Mouse (Mus musculus): ENCODE results near the gene Spns3.

Gene Spns3

DNA sequence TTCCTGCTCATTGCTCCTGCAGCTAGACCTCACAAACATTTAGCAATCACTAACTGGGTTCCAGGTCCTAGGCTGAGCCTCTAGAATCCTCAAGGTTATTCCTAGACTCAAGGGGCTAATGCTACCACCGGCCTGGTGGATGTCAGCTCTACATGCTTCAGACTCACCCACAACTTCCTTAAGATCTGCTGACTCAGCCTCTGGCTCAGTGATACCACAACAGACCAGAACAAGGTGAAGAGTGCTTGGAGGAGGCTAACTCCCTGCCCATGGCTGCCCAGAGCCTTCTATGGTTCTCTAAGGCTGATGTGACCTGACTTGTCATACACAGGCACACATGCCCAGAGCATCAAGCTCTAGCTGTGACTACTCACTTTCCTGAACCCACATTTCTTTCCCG, 70.8 kb downstream of the Spns3 start:
- no peak for DNase-seq

DNA sequence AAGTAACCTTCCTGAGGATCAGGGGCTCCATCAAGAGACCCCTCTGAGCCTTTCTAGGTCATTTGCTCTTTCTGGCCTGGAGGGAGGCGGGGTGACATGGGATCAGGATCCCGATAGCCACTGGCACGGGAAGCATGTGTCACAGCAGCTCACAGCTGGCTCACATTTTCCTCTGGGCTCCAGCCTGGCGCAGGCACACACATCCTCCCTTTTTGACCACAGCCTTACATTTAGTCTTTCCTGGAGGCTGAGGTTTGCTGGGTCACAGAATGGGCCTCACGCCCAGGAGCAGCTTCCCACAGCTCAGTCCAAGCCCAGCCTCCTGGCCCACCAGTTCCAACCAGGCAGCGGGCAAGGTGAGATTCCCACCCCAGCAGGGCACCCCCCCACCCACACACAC, 72.1 kb downstream of the Spns3 start:
- no peak for DNase-seq

DNA sequence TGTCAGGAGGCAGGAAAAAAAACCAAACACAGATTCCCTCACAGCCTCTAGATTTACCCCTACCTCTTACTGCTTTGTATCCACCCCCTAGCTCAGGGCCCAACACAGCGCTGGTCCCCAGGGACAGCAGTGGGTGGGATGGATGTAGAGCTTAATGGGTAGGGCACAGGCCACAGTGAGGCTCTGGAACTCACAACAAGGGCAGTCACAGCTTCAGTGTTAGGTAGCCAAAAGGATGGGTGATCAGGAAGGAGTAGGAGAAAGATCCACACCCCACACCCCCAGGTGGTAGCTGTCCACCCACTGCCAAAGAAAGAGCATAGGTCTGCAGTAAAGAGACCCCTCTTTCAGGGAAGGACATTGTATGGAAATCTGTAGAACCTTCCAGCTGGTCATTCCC, 72.7 kb downstream of the Spns3 start:
- no peak for DNase-seq

DNA sequence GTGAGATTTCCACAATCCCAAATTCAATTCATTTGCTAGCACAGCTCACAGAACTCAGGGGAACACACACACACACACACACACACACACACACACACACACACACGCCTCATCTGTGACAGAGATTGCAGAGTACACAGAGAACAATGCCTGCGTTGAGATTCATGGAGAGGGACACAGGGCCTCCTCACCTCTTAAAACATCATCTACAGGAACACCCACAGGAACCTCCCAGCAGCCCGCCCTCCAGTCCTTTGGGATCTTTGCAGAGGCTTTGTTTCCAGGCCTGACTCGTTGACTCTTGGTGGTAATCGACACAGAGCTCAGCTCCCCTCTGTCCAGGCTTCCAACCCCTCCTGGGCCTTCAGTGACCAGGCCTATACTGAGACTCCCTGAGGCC, 73.1 kb downstream of the Spns3 start:
- no peak for DNase-seq

DNA sequence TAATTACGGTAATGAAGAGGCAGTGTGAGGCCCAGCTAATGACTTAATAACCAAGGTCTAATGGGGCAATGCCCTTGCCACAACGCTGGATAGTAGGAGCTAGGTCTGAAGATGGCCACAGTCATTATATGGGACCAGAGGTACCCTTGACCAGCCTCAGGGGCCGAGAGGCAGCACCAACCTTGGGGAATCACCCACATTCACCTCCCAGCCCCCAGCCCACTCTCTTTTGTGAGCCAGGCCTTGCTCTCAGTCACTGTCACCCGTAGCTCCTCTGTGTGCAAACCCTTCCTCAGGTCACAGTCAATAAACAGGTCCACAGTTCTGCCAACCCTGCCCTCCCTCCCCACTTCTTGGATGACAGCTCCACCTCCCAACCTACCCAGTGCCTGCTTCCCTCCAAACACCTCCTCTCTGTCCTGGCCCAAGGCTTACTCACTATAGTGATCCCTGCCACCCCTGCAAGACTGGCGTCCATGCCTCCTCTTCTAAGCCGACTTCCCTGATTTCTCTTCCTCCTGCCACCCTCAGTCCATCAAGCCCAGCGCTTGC, 74.2 kb downstream of the Spns3 start:
- DNase-seq = no peak

DNA sequence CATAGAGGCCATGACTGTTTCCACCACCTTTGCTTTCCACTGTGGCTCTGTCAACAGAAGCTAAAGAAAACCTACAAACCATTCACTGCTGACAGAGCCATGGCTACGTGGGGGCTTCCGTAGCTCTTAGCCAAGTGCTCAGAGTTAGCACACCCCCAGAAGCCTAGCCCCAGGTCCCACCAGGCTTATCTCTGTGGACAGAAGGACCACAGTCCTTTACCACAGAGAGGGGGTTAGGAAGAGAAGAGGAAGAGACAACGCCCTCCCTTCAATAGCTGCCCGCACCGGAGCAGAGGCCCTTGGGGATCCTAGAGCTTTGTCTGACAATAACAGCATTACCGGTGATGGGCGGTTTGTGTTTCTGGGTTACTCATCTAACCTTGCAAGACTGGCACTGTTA, 74.9 kb downstream of the Spns3 start:
- DNase-seq = no peak

DNA sequence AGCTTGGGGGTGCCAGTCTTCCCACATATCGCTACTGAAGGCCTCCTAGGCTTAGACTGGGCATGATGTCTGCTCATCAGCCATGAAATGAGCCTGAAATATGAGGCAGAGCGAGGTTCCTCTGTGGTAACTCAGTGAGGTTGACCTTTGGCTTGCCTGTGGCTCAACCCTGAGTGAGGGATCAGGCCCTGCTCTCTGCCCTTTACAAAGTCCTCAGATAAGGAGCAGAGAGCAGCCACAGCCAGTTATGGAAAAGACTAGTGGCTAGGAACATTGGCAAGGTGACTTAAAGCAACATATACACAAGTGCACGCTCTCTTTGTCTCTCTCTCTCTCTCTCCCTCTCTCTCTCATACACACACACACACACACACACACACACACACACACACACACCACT, 75.4 kb downstream of the Spns3 start:
- no peak for DNase-seq

DNA sequence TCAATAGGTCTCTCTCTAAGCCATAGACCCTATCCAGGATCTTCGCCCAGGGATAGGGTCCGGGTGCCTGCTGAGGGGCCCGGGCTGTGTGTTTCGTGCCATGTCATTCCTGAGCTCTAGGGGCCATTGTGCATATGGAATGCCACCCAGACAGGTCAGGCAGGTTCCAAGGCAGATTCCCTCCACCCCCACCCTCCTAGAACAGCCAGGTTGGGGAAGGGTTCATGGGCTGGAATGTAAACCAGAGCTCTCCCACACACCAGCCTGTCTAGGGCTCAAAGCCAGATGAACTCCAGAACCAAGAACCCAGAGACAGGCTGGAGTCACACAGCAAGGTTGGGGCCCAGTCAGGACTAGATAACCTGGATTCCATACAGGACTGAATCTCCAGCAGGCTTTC, 76.8 kb downstream of the Spns3 start:
- DNase-seq = no peak

DNA sequence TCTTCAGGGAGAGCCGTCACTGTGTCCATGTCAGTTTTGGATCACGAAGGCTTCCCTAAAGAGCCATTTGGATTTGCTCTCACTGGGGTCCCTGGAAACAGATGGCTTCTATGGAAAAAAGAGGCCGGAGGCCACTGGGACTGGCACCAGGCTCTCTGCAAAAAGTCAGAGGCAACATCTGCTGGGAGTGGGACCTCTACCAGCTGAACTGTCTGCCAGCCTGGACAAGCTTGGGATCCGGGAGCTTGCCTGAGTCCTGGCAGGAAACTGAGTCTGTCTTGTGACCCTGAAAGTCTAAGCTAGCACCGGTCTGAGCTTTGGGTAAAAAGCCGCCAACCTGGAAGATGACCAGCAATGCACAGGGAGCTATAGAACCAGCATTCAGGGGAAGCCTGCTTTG, 78.9 kb downstream of the Spns3 start:
- no peak for DNase-seq

DNA sequence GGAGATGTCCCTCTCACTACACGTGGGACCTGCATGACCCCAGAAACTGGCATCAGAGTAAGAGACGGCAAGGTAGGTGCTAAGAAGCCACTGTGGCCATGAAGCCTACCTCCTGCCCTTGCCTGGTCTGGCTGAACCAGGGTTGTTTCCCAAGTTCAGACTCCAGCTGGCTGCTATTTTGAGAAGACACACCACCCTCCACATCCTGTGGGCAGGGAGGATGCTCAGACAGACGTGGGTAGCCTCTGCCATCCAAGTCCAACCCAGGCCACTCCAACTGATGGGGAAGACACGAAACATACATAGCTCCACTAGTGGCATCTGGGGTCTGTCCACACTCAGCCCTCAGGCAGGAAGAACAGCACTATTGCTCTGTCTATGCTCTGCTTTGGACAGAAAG, 80.3 kb downstream of the Spns3 start:
- DNase-seq = no peak

DNA sequence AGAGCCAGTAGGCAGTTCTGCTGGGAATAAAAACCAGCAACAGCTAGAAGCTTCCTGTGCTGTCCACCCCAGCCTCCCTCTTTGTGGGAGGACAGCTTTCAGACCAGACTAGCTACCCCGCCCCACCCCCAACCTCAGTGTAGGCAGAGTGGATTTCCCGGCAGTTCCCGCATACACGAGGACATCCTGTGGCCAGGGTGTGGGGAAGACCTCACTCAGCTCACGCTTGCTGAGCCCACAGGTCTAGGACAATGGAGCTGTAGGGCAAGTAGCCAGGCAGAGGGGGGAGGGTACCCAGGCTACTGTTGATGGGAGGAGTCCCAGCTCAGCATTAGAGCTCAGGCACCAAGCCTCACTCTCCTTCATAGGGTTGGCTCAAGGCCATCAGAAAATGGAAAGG, 81.1 kb downstream of the Spns3 start:
- no peak for DNase-seq

DNA sequence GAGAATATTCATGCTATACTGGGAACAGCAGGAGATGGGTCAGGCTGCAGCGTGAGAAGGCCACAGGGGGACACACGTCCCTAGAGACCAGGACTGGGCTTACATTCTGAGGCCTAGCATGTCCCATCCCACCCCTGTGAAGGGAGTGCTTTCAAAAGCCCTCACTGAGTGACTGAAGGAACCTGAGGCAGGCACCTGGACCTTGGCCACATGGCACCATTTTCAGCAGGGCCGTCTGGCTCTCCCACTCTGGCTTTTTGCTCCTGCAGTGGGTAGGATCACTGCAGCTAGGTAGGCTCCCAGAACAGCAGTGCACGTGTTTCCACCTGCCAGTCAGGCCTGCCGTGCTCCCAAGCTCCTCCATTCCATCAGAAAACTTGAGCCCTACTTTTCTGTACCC, 81.8 kb downstream of the Spns3 start:
- DNase-seq = no peak

DNA sequence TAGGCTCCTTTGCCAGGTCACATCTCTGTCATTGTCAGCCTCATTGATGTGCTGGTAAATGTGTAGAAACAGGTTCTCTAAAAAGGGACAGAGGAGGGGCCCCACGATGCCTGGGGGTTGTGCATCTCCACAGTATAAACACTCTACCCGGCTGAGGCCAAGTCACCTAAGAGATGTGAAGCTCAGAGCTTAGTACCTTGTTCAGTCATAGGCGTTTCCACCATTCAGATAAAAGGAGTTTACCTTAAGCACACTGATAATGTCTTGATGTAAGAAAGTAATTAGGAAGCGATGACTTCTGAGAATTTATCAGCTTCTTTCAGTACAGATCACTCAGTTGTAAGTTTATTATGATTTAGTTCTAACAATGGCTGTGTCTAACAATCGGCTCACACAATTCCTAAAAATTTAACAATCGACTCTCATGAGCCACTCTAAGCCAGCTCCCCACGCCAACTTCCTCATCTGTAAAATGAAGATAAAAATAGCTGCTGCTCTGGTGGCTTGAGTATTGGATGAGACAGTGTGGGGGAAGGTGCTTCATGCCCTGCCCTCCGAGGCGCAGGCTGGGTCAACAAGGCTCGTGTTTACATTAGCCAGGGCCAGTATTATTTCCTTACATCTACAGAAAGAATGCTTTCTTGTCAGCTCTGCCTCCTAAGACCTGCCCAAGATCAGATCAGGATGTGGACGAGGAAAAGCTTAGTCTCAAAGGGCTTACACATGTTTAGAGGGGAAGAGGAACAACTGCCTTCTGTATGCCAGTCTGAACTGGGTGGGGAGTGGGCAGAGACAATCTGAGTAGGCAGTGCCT, 83.4 kb downstream of the Spns3 start:
- no peak for DNase-seq

DNA sequence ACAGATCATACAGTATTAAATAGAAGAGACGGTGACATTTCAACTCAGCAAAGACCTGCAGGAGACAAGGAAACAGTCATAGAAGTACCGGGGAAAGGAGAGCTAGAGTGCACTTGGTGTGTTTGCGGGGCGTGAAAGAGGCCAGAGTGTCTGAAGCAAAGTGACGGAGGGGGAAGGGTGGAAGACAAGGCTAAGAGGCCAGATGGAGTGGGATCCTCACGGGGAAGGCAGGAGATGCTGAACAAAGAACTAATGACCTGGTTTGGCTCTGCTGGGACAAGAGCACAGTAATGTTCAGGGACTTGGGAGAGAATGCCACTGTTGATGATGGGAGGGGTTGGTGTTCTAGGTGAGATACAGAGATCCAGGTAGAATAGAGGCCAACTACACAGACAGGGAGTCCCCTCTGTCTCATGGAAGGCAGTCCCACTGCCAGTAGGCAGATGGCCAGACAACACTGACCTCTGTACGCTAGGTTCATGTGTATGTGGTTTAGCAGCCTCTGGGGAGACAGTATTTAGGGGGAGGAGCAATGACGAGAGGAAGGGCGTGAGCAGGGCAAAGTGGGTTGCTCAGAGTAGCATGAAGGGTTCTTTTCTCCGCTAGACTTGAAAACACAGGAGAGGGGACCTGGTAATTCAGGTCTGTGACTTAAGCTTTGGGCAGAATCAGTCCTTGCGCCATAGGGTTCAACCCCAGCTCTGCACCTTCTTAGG, 84.2 kb downstream of the Spns3 start:
- no peak for DNase-seq

DNA sequence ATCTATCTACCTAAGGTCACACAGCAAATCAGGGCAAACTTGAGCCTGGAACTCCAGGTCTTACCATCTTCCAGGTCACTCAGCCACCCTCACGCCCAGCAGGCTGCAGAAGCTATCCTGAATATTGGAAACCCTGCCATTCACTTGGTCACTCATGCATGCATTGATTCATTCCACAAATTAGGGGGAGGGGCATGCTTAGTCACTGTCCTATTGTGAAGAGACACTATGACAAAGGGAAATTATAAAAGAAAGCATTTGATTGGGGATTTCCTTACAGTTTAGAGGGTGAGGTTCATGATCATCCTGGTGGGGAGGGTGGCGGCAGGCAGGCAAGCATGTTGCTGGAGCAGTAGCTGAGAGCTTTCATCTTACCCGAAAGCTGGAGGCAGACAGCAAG, 85.5 kb downstream of the Spns3 start:
- DNase-seq = no peak

DNA sequence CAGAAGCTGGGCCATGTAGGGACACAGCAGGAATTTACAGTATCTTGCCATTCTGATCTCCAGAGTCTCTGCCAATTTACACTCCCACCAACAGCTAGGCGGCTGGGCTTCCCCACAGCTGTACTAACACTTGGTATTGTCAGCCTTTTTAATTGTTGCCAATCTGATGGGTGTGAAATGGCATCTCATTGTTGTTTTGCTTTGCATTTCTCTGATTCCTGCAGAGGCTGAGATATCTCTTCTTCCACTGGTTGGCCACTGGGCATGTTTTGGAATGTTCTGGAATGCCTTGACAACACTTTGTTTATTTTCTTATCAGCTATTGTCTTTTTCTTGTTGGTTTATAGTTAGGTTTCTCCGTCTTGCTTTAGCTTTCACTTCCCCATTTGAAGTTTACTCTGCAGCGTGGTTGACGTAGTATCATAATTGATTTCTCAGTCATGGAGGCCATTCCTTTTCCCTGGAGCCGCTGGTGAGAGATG, 88.8 kb downstream of the Spns3 start:
- no peak for DNase-seq

DNA sequence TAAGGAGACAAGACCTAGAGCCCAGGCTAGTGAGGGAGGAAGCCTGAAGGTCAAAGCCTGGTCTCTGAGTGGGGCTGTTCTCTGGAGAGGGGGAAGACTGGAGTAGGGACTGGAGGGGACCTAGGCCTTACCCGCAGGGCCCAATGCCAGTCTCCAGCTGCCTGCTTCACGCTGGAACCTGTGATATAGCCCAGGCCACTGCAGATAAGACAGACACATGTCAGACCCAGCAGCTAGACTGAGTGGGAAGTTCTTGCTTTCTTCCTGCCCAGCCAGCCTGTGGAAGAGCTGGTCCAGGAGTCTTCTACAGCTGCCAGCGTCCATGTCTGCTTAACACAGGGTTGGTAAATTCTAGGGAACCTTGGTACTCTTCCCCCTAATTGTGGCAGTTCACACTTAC, 91.8 kb downstream of the Spns3 start:
- DNase-seq = no peak

DNA sequence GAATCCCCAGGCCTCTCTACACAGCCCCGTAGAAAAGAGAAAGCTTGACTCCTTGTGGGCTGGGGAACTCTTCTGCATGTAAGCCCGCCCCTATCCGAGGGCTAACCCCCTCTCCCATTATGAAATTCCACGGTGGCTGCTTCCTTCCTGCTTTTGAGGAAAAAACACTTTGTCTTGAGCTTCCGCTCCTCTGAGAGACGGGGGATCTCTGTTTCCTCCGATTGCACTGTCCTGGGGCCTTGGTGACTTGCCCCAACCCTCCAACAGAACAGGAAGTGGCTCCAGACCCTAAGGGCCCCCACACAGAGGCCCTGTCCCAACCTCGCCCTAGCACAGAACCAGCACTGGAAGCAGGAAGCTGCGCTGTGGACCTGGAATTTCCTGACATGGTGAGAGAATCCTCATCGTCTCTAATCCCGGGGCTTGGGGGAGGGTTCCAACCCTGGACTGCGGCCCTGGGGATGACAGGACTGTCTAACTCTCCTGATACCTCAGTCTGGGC, 92.3 kb downstream of the Spns3 start:
- no peak for DNase-seq

DNA sequence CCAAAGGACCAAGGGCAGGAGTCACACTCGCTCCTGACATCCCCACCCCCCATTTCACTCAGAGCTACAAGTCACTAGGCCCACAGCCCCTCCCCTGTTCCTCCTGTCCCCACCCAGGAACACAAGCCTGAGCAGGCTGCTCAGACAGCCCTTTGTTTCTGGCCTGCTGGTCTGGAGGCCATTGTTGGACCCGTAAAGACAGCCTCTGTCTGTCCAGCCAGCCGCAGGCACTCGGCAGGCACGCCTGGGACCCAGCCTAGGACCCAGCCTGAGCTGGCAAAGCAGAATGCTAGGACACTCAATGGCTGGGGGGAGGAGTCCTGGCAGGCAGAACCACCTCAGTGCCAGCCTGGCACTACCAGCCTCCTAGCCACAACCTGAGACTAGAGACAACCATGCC, 94.6 kb downstream of the Spns3 start:
- peak in 1 of 2 experiments; percentile 48 for DNase-seq

DNA sequence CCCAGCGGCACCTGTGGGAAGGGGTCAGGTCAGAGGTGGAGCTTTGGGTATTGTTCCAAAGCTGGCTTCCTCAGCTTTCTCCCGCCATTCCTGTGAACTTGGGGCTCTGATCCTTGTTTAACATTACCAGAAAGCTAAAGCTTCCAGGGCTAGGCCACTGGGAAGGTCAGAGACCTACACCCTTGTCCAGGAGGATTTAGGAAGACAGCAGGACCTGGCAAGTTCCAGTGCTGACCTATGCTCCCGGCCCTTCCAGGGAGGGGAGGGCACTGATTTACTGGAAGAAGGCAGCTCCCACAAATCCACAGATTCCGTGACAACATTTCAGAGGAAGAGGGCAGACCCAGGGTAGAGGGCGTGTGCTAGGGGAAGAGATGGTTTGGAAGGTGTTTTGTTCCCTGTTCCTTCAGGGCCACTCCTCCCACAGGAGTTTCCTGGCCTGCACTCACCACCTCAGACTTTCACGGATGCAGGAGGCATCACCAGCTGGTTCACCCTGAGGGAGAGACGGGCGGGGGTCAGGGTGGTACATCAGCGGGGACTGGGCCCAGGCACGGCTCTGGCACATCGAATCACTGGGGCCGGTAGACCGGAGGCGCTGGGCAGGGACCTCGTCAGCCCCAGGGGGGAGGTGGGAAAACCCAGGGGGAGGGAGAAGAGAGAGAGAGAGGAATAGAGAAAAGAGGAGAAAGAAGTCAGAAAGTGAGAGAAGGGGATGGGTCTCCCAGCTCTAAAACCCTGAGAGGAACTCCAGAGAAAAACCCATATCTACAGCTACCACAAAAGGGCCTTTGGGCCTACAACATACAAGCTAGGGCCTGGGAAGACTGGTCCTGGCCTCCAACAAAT, 97.0 kb downstream of the Spns3 start:
- DNase-seq = no peak

DNA sequence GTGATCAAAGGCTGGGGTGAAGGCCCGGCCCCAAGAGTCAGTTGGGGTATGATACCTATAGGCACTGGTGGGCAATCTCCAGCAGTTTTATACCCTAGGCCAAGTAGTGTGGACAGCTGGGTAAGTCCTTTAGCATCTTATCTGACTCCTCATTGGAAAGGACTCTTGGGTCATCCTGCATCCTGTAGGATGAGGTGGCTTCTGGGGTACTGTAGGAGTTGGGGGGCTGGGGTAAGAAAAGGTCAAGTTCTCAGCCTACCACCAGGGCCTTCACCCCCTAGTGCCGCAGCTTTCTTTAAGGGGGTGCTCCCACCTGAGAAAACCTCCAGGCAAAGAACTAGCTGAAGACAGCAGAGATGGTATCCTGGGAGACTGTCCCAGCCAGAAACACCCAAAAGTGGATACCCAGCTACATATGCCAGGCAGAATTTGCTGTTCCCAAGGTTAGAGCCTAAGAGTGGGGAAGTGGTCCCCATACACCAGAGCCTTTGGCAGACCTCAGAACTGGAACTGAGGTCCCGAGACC, 98.1 kb downstream of the Spns3 start:
- DNase-seq = no peak

DNA sequence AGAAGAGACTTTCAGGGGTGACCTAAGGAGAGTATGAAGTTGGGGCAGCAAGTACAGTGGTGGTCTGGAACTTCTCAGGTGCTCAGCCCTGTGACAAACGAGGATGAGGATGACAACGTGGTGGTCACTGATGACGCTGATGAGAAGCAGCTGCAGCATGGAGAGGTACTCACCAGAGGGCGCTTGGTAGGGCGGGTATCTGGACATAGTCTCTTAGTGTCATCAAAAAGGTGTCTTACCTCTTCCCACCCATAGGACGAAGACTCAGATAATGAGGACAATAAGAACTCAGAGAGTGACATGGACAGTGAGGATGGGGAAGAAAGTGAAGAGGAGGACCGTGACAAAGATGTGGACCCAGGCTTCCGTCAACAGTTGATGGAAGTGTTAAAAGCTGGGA, 102.8 kb downstream of the Spns3 start:
- no peak for DNase-seq

Data from cerebellum, adult 18-20 months (tissue).